Mouse (Mus musculus): ENCODE results near the gene Rpl28. TPM values are rescaled to one million over a fixed set of nuclear protein-coding genes. Genes with fewer than 3 reads are reported as not detected.

Rpl28 gene
- polyA plus RNA-seq, 2 experiments from 2014 or later, result 446 to 574 TPM

DNA sequence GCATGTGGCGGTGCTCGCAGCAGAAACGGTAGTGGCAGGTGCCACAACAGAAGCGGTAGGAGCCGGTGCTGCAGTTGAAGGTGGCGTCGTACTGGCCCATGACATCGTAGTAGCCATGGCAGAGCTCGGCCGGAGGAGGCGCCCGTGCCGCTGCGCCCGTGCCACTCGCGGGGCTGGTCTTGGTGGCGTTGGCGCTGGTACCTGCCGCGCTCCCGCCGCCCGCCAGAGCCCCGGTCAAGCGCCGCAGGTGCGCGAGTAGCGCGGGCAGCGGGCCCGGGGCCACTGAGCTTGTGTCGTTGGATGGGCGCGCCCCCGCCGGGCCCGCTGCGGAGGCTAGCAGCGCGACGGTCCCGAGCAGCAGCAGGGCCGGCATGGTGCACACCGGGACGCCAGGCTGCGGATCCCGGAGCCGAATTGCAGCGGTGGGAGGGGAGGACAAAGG, 43.7 kb downstream of the Rpl28 start:
- ATAC-seq, result peak; percentile 95

DNA sequence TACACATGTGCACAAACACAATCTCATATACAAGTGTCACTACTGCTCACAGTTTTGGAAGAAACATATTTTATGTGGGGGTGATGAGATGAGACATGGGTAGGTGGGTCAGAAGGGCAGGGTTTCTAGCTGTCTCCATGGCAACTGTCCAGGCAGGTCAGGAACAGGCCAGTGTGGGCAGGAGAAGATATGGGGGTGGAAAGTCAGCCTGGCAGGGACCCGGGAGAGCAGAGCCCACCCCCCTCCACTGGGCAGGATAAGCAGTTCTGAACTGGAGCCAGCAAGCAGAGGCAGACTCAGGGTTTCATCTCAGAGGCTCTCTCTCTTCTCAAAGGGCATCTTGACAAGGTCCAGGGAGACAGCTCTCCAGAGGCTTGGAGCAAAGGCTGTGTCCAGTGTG, 45.0 kb downstream of the Rpl28 start:
- ATAC-seq, result no peak

DNA sequence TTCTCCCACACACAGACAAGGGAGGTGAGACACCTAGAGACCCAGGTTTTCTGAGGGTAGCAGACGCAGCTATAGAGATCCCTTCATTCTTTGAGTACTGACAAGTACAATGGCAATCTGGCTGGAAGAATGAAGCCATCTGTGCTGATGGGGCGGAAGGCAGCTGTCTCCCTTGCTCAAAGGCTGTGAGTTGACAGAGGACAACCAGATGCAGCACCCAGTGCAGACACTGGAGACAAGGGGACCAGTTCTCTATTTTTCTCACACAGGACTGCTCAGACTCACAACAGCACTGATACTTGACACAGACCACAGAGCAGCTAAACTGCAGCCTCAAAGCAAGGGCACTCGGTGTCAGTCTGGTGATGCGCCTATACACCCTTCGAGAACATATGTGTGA, 49.4 kb downstream of the Rpl28 start:
- no peak for ATAC-seq

DNA sequence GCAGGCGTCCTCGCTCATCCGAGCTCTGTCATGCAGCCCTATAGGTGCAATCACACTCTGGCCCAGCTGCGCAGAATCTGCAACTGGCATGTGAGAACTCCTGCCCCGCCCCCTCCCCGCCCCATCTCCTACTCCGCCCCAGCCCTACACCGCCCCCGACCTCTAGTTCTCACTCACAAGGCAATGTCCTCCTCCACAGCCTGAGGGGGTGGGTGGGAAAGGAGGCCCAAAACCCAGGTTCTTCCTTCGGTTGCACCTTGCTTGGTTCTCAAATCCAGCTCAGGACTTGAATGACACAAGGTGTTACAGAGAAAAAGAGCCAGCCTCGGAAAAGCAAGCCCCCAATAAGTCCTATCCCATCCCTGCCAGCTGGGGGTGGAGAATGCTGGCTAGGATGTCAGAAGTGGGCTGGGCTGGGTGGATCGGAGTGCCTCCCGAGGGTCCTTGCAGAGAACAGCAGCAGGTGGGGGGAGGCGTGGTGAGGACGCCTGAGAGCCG, 50.0 kb downstream of the Rpl28 start:
- ATAC-seq, result peak; percentile 74

DNA sequence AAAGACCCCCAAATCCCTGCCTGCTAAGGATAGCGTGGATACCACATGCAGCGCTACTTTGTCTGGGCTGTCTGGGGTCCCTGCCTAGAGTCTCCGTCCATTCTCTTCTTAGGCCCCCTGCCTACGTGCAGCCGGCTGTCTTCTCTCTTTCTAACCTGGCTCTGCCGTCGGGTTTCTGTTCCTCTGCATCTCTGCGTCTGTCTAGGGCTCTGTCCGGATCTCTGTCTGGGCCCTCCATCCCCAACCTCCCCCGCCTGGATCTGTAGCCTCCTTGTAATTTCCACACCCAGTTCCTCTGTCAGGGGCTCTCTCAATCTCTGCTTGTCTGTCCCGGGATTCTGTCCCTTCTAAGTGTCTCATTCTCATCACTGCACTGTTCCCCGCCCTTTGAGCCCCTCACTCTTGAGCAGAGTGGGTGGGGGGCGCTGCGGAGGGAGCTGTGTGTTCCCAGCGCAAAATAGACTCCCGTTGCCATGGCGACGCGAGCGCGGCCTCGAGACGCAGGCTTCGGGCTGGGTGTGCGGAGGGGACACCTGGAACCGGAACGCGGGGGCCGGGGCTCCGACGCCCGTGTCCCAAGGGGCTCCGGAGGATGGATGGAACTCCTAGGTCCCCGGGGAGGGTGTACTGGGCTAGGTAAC, 51.0 kb downstream of the Rpl28 start:
- ATAC-seq, result no peak

DNA sequence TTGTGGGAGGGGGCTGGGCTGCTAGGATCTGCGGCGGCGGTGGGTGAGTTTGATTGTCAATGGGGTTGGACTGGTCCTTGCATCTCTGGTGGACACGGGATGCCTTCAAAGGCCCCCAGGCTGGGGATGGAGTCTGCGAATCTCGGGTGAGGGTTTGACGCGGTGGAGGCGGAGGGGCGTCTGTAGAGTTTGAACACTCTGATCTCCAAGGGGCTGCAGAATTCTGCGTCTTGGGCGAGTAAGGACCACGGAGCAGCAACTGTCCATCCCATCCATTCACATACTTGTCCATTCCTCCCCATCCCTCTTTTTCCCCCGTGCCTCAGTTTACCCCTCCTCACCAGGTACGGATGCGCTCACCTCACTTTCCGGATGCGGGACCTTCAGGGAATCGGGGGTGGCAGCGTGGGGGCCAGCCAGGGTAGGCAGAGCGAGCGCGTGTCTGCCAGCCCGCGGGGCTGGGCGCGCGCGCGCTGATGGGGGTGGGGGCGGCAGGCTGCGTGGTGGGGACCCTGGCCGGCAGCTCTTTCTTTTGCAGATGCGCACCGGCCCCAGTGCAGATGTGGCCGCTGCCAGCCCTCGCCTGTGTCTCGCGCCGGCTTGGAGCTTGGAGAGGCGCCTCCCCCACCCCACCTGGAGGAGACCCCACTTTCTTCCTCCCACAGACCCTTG, 51.7 kb downstream of the Rpl28 start, which contains the start of gene Shisa7:
Gene Shisa7, minus strand, starts transcription at position 452 of the 672 bp plus-strand sequence.
- ATAC-seq, result no peak

Other genes starting within 250 kb of the Rpl28 start
- under 1 TPM in 1 of 2 experiments, not detected in 1; 0.35 TPM for gene Syt5, start 245.3 kb upstream of the Rpl28 start, polyA plus RNA-seq (2017; shearing (Covaris generic))
- not detected for gene Ptprh, start 188.8 kb upstream of the Rpl28 start, polyA plus RNA-seq (2017; shearing (Covaris generic))
- gene Tmem86b, start 161.5 kb upstream of the Rpl28 start, polyA plus RNA-seq (2017; shearing (Covaris generic)), result 1 to 10 TPM; 2.9 to 4.2 TPM
- 1 to 10 TPM; 6.7 to 9.1 TPM for gene Ppp6r1, start 133.9 kb upstream of the Rpl28 start, polyA plus RNA-seq (2017; shearing (Covaris generic))
- 10 to 100 TPM; 45.4 to 48.2 TPM for gene Hspbp1, start 107.8 kb upstream of the Rpl28 start, polyA plus RNA-seq (2017; shearing (Covaris generic))
- not detected for gene Brsk1, start 102.3 kb upstream of the Rpl28 start, polyA plus RNA-seq (2017; shearing (Covaris generic))
- gene Tmem150b, start 67.6 kb upstream of the Rpl28 start, polyA plus RNA-seq (2017; shearing (Covaris generic)), result under 1 TPM in 1 of 2 experiments, not detected in 1; 0.47 TPM
- 10 to 100 TPM; 22.9 to 25.8 TPM for gene Kmt5c, start 52.8 kb upstream of the Rpl28 start, polyA plus RNA-seq (2017; shearing (Covaris generic))
- gene Cox6b2, start 39.8 kb upstream of the Rpl28 start, polyA plus RNA-seq (2017; shearing (Covaris generic)), result 1 to 10 TPM in 1 of 2 experiments, not detected in 1; 2.1 TPM
- not detected for gene Fam71e2, start 21.6 kb upstream of the Rpl28 start, polyA plus RNA-seq (2017; shearing (Covaris generic))
- under 1 TPM in 1 of 2 experiments, not detected in 1; 0.16 TPM for gene Il11, start 10.0 kb upstream of the Rpl28 start, polyA plus RNA-seq (2017; shearing (Covaris generic))
- not detected for gene Tmem190, start 9.9 kb upstream of the Rpl28 start, polyA plus RNA-seq (2017; shearing (Covaris generic))
- gene Tmem238, start 3.2 kb upstream of the Rpl28 start, polyA plus RNA-seq (2017; shearing (Covaris generic)), result under 1 TPM in 1 of 2 experiments, not detected in 1; 0.86 TPM
- 10 to 100 TPM; 25.0 to 25.3 TPM for gene Ube2s, start 19.7 kb downstream of the Rpl28 start, polyA plus RNA-seq (2017; shearing (Covaris generic))
- gene Shisa7, start 51.8 kb downstream of the Rpl28 start, polyA plus RNA-seq (2017; shearing (Covaris generic)), result under 1 TPM in 1 of 2 experiments, not detected in 1; 0.11 TPM
- gene Isoc2b, start 77.4 kb downstream of the Rpl28 start, polyA plus RNA-seq (2017; shearing (Covaris generic)), result 10 to 100 TPM; 29.1 to 47.3 TPM
- under 1 TPM; 0.35 to 0.47 TPM for gene Isoc2a, start 84.3 kb downstream of the Rpl28 start, polyA plus RNA-seq (2017; shearing (Covaris generic))
- not detected for gene Gm36210, start 113.6 kb downstream of the Rpl28 start, polyA plus RNA-seq (2017; shearing (Covaris generic))
- gene Zfp628, start 122.3 kb downstream of the Rpl28 start, polyA plus RNA-seq (2017; shearing (Covaris generic)), result 1 to 10 TPM in 1 of 2 experiments, under 1 TPM in 1; 0.99 to 1.5 TPM
- under 1 TPM in 1 of 2 experiments, not detected in 1; 0.61 TPM for gene Nat14, start 129.2 kb downstream of the Rpl28 start, polyA plus RNA-seq (2017; shearing (Covaris generic))
- gene Ssc5d, start 132.9 kb downstream of the Rpl28 start, polyA plus RNA-seq (2017; shearing (Covaris generic)), result under 1 TPM in 1 of 2 experiments, not detected in 1; 0.12 TPM
- gene Sbk2, start 171.5 kb downstream of the Rpl28 start, polyA plus RNA-seq (2017; shearing (Covaris generic)), result not detected
- gene Sbk3, start 178.3 kb downstream of the Rpl28 start, polyA plus RNA-seq (2017; shearing (Covaris generic)), result not detected
- 1 to 10 TPM; 3.6 to 6.4 TPM for gene Zfp579, start 203.3 kb downstream of the Rpl28 start, polyA plus RNA-seq (2017; shearing (Covaris generic))
- gene Zfp524, start 221.5 kb downstream of the Rpl28 start, polyA plus RNA-seq (2017; shearing (Covaris generic)), result 10 to 100 TPM; 44.1 to 45.4 TPM
- gene Fiz1, start 221.8 kb downstream of the Rpl28 start, polyA plus RNA-seq (2017; shearing (Covaris generic)), result 10 to 100 TPM in 1 of 2 experiments, 1 to 10 TPM in 1; 9.5 to 12.0 TPM
- gene Gm44973, start 222.6 kb downstream of the Rpl28 start, polyA plus RNA-seq (2017; shearing (Covaris generic)), result 1 to 10 TPM; 7.9 to 8.9 TPM
- 10 to 100 TPM in 1 of 2 experiments, 1 to 10 TPM in 1; 3.5 to 12.3 TPM for gene Zfp865, start 227.5 kb downstream of the Rpl28 start, polyA plus RNA-seq (2017; shearing (Covaris generic))
- gene Ccdc106, start 227.7 kb downstream of the Rpl28 start, polyA plus RNA-seq (2017; shearing (Covaris generic)), result under 1 TPM in 1 of 2 experiments, not detected in 1; 0.58 TPM
- gene 4632433K11Rik, start 241.2 kb downstream of the Rpl28 start, polyA plus RNA-seq (2017; shearing (Covaris generic)), result not detected
- 1 to 10 TPM; 4.5 to 9.3 TPM for gene Zfp784, start 245.6 kb downstream of the Rpl28 start, polyA plus RNA-seq (2017; shearing (Covaris generic))

All from CD4-positive, CD25-positive, alpha-beta regulatory T cell, adult 4 months (primary cell).